Mouse (Mus musculus): ENCODE data around the gene Birc5.

Birc5 gene

DNA sequence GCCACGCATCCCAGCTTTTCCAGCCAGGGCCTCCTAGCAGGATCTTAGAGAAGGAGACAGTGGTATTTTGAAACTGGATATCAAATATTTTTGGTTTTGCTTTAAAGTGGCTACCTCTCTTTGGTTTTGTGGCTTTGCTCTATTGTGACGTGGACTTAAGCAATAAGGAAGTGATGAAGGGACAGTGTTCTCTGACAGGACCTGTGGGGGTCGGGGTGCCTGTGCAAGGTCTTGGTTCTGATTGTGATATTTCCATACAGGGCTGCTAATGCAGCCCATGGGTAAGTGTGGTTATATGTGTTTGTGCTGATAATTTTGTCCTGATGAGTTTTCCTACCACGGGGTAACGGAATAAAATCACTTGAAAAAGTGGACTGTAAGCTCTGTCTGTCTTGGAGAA, 6.3 kb downstream of the Birc5 start:
- no peak for DNase-seq (ENCODE audit: low spot score)

DNA sequence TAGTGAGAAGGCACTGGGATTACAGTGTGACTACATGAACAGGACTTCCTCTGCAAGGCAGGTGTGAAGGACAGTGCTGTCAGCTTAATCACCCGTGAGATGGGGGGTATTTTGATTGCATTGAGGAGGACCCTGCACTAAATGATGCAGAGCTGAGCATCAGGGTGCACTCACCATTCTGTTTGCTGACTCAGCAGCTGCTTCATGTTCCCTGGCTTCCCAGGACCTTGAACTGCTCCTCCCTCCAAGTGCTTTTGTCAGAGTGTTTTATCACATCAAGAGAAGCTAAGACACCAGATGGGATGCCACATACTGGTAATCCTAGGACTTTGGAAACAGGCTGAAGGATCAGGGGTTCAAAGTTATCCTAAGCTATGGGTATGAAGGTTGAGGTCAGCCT, 6.9 kb downstream of the Birc5 start:
- no peak for DNase-seq (ENCODE audit: low spot score)

DNA sequence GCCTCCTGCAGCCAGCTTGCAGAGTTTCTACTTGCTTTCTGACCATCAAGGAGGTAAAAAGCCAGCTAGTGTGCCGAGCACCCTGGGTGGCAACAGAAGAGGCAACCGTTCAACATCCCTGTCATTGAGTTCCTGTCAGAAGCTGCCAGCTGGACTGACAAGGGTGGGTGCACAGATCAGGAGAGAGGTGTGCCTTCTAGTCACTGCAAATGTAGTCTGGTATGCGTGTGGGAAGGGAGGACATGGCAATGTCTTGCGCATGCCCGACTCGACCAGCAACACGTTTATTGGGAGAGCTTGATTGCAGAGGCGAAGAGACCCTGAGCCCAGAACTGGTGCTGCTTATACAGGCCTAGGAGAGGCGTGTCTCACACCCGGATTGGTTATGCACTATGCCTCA, 8.4 kb downstream of the Birc5 start:
- DNase-seq (ENCODE audit: low spot score): no peak

DNA sequence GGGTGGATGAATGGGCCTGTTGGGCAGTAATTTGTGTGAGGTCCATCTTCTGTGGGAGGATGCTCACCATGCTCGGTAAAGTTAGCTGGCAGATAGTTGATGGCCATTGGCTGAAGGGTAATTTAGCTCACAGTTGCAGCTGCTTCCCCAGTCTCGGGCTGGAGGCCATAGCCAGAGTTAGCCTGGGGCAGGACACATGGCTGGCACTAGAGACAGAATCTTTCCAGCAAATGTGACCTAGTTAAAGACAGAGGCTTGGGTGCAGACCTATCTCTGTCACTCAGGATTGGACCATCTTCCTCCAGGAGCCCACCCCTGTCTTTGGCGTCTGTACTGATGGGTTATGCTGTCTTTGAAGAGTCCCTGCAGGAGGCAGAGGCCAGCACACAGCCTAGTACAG, 9.3 kb downstream of the Birc5 start:
- no peak for DNase-seq (ENCODE audit: low spot score)

DNA sequence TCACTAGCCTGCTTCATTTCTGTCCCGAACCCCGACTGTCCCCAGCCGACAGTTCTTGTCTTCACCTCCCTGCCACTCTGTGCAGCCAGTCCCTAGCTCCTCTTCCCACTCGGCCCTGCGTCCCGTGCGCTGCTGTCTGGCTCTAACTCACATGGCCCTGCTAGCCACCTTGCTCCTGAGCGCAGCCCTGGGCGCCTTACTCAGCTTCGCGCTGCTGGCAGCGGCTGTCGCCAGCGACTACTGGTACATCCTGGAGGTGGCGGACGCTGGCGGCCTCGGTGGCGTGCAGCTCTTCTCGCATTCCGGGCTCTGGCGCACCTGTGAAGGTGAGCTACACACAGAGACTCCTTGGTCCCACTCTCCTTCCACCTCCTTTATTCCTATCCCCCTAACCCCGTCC, 11.6 kb downstream of the Birc5 start, which contains the start of gene Tmem235:
Gene Tmem235, plus strand, starts transcription at position 152 of the 400 bp plus-strand sequence.
- no peak for DNase-seq (ENCODE audit: low spot score)

DNA sequence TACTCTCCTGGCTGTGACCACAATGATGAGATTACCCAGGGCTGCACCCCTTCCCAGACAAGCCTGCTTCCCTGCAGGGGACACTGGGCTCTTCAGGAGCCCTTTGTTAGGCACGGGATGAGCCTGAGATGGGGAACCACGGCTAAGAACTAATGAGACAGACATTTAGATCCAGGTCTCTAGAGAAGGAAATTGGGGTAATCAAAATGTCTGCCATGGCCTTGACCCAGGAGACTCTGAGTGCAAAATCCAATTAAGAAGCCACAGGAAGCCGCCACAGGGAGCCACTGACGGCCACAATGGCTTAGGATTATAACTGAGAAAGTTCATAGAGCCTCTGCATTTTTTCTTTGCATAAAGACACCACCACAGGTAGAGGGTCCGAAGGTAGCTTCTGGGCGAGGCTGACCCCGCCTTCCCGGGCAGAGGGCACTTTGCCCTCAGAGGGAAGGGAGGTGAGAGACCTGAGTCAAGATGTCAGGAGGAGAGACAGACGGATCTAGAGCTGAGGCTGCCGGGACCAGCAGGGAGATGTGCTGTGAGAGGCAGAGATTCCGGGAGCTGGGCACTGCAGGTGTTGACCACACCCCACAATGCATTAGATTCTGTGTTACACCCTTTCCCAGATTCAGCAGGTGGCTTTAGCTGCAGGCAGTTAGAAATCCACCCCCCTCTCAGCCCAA, 14.3 kb downstream of the Birc5 start:
- no peak for DNase-seq (ENCODE audit: low spot score)

DNA sequence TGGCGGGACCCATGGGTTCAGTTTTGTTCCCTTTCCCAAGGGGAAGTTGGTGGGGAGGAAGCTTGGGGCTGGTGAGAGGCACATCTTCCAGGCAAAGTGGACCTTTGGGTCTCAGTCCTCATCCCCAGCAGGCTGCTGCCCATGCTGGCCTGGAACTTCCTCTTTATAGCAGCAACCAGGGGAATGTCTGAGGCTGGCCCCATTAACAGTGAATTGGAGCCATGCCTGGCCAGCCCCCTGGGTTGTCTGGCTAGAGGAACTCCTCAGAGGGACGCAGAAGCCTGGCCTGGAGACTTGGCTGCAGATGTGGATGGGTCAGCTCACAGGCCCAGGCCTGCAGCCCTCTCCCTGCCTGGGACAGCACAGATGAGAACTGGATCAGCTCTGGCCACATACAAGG, 15.8 kb downstream of the Birc5 start:
- DNase-seq (ENCODE audit: low spot score): no peak

DNA sequence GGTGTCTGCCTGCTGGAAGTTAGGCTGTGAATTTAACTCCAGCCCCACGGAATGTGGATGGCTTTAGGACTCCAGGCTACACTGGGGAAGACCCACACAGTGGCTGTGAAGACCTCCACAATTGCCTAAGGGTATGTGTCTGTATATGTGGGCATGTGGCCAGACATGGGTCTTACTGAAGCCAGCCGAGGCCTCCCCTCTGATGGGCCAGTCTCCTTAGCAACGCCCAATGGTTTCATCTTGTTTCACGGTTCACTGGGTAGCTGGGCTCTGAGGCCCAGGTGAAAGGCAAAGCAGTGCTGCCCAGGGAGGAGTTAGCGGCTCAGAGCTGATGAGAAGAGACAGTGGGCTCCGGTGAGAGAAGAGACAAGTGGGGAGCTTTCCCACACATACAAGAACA, 16.9 kb downstream of the Birc5 start:
- DNase-seq (ENCODE audit: low spot score): no peak

DNA sequence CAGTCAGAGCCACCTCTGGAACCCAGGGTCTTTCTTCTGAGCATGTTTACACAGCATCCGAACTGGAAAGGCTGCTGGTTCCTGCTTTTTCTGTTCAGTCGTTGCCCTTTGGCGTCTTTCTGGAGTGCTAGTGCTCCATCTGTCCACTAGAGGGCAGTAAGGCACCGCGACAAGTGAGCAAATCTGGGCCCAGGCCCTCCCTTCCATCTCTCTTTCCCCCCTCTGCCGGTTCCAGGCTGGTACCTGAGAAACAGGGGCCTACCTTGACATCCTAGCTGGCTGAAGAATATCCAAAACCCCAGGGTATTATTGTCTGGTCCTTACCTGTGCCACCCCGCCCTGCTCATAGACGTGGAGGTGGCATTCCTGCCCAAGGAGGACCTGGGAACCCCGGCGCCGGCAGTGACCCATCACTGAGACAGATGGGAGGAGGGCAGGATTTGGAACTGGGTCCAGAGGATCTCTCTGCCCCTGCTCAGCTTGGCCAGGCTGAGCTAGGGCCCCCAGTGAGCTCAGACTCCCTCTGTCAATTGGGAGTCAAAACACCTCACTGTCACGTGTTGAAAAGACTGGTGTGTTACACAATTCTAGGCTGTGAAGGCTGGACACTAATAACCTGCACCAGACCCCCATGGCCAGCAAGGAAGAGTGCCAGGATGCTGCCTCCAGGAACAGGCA, 21.8 kb downstream of the Birc5 start:
- peak; percentile 69 for DNase-seq (ENCODE audit: low spot score)

DNA sequence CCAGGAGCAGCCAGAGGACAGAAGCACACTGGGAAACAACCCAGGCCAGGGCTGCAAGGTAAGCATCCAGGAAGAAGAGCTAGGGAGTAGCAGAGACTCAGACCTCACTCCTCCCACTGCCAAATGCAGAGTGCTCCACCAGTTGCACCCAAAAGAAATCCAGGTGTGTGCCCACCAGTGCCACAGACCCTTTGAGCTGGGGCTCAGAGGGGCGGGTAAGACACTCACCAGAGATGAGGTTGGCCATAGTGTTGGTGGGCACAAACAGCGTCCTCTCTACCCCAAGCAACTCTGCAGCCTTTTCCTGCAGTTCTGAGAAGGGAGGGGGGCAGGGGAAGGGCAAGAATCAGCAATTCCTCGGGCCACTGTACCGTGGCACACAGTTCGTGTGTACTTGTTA, 22.3 kb downstream of the Birc5 start:
- no peak for DNase-seq (ENCODE audit: low spot score)

DNA sequence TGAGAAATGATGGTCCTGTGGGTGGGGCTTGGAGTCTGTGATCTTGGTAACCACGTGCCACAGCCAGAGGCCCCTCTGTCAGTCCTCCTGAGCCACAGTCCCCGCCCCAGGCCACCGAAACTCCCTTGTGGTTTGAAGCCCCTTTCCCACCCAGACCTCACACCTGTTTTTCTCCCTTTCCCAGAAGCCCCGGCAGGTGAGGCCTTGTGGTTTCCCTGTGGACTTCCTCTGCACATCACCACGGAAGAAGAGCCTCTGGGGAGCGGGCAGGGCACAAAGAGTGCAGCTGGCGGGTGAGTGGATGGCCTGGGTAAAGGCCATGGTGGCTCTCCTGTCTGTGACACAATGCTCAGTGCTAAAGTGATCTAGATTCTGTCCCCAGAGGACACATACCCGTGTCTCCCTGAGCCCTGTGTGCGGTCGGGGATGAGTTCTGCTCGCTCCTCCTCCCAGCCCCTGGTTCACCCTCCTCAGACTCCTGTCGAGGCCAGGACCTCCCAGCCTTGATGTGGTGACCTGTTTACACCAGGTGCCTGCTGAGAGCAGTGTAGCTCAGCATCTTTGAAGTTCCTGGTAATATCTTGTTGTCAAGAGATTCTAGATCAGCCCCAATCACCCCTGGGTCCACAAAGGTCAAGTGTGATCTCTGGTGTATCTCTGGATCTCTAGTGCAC, 23.0 kb downstream of the Birc5 start:
- DNase-seq (ENCODE audit: low spot score): no peak

DNA sequence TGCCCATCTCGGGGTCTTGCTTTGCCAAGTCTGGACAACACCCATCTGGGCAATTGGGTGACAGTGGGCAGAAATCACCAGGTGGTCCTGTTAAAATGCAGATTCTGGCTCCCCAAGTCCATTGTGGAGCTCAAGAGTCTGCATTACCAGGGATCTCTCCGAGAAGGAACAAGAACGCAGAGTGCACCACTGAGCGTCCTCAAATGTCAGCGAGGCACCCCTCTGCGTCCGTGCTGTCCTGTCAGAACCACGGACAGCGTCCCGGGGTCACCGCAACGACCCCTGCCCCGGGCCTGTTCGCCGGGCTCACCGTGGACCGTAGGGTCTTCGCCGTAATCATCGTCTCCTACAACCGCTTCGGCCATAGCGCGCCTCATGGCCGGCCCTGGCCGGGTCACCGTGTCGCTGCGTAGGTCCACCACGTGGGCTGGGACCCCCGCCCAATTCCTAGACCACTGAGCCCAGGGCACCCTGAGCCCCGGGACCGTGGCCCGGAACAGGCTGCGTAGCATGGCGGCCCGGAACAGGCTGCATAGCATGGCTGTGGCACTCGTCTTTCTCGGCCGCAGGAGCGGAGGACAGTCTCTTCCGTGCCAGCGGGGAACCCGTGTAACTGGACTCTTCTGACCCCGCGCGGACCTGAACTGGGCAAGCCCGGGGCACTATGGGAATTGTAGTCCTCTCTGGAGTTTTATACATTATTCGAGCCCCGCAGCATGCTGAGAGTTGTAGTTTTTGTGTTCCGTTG, 24.0 kb downstream of the Birc5 start, which contains the start of gene Tha1:
Gene Tha1, minus strand, starts transcription at position 621 of the 748 bp plus-strand sequence.
- DNase-seq (ENCODE audit: low spot score): peak; percentile 81

DNA sequence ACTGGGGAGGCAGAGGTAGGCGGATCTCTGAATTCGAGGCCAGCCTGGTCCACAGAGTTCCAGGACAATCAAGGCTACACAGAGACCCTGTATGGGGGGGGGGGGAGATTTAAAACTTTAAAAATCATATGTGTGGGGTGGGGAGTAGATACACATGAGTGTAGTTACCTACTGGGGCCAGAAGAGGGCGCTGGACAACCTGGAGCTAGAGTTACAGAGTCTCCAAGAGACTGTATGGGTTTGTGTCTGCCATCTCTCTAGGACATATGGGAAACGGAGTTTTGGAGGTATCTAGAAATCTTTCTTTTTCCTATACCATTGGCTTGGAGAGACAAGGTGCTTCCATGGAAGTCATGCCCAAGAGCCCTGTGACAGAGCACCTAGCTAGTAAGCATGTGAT, 25.4 kb downstream of the Birc5 start:
- DNase-seq (ENCODE audit: low spot score): no peak

DNA sequence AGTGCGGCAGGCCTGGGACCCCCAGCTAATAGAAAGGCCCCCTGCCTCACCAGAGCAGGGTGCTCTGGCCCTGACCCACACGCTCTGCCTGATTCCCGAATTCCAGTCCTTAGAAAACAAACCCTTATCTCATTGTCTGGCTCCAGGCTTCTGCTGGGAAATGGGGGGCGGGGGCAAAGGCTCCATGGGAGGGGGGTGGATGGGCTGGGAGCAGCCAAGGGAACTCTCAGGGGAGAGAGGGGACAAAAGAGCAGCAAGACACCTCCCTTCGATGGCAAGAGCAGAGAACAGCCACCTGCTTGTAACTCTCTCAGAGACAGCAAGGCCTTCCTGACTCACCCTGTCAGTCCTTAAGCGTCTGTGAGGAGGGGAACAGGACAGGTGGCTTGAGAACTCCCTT, 26.6 kb downstream of the Birc5 start:
- no peak for DNase-seq (ENCODE audit: low spot score)

DNA sequence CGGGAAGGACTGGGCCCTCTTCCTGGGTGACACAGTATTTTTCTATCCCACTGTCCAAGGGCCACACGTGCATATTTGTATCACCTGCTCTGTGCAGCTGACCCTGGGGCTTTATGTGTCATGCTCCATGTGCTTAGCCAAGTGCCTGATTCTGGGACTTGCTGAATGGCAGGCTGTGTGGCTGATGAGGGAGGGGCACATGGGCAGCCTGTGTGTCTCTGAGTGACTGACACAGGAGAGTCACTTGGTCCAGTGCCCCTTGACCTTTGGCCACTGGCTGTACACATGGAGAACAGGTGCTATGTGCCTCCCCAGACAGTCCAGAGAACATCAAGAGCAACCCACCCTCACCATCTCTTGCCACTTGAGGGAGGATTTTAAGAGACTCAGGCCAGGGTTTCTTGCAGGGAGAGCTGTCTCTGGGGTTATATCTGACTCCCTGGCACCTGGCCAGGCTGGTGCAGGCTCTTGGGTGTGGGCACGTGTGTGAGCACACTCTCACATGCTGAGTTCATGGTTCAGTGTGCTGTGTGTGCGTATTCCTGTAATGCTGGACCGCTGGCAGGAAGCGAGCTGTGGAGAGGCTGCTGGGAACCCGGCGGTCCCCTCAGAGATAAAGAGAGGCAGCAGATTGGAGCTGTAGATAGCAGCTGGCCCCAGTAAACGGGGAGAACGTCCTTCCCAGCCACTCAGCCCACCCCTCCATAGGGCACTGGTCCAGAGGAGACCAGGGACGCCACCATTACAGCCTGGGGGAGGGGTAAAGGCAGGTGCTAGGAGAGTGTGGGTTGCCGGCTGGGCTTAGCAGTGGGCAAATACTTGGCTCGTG, 29.1 kb downstream of the Birc5 start:
- DNase-seq (ENCODE audit: low spot score): no peak

DNA sequence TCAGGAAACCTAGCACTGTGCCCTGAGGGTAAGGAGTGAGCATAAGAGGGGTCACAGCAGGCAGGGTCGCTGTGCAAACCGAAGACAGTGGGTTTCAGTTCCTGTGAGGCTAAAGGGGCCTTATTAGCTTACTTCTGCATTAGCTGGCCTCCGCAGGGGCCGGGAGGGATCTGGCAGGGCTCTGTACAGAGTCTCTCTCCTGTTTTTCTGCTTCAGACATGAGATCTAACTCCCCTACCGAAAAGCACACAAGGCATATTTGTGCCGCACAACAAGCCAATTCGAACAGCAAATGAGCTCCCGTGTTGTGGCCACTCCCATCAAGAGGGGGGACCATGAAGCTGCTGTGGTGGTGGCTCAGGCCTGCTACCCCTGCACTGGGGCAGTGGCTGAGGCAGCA, 29.8 kb downstream of the Birc5 start:
- DNase-seq (ENCODE audit: low spot score): no peak

DNA sequence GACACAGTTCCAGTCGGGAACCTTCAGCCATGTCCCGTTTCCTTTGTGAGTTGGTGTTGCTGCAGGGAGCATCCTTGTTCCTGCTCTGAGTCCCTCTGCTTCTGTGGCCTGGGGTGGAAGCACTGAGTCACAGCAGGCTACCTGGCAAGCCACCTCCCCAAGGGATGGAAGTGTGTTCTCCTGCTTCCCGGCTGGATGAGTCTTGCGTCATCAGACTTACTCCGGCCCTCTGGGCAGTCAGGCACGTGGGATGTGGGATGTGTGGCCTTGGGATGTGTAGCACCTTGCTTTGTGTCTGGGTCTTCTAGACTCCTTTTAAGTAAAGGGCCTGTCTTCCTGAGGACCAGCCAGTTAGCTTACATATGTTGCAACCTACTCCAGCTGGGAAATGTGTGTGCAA, 30.6 kb downstream of the Birc5 start:
- no peak for DNase-seq (ENCODE audit: low spot score)

DNA sequence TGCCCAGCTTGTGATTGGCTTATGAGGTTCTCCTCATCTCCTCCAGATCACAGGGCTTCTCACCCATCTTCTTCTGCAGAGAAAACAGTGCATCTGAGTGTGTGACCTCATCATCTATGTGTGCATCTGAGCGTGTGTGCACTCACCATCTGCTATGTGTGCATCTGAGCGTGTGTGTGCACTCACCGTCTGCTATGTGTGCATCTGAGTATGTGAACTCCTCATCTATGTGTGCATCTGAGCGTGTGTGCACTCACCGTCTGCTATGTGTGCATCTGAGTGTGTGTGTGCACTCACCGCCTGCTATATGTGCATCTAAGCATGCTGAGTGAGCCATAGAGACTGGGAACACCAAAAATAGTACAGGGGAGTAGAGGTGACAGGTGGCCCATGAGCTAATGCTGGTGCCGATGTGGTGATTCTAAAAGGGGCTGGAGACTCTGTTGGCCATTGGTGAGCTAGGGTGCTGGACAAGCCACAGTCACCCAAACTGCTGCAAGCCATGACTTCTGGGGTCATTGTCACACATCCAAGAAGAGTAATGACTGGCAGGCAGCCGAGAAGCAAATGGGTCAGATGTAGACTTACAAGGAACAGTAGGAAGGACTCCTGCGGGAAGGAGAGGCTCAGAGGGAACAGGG, 31.4 kb downstream of the Birc5 start:
- DNase-seq (ENCODE audit: low spot score): no peak

DNA sequence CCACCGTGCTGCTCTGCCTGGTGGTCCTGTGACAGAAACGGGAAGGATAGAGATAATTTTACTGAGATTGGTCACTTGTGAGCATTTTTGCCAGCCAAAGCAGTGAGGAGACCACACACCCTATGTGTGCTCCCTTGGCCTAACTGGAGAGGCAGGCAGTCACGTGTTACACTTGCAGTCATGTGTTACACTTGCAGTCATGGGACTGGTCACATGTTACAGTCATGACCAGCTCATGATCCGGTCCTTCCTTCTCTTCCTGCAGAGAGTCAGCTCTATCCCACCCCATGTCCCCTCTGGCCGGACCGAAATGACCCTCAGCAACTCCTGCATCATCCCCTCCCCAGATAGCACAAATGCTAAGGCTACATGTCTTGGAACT, 31.9 kb downstream of the Birc5 start:
- DNase-seq (ENCODE audit: low spot score): no peak

DNA sequence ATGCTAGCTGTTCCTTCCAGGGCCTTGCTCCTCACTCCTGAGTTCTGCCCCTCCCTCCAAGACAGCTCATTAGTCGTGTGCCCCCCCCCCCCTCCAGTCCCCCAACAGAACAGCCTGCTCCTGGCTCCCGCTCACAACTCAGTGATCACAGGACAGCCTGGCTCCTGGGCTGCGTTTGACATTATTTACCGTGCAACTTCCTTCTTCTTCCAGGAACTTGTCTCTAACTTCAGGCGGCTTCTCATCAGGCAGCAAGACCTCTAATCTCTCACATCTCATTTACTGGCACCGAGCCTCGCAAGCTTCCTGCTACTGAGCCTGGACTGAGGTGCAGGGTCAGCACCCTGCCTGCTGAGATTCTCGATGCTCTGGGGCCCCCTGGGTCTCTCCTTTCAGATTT, 32.7 kb downstream of the Birc5 start:
- DNase-seq (ENCODE audit: low spot score): no peak

DNA sequence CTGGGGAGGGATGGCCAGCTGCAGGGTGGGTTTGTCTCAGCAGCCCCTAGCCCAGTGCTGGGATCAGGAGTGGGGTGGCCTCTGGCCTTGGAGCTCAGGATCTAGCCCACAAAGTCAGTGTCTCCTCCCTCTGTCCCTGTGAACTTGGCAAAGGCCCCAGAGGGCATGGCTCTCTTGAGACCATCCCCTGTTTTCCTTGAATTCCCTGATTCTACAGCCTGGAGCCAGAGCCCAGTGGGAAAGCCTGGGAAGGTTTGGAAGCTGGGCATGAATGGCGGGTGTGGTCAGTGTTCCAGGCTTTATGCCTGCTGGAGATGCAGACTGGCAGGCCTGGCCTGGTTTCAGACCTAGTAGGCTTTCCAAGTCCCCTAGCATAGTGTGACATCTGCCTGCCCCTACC, 33.2 kb downstream of the Birc5 start:
- DNase-seq (ENCODE audit: low spot score): no peak
